In the genomic region with DNA sequence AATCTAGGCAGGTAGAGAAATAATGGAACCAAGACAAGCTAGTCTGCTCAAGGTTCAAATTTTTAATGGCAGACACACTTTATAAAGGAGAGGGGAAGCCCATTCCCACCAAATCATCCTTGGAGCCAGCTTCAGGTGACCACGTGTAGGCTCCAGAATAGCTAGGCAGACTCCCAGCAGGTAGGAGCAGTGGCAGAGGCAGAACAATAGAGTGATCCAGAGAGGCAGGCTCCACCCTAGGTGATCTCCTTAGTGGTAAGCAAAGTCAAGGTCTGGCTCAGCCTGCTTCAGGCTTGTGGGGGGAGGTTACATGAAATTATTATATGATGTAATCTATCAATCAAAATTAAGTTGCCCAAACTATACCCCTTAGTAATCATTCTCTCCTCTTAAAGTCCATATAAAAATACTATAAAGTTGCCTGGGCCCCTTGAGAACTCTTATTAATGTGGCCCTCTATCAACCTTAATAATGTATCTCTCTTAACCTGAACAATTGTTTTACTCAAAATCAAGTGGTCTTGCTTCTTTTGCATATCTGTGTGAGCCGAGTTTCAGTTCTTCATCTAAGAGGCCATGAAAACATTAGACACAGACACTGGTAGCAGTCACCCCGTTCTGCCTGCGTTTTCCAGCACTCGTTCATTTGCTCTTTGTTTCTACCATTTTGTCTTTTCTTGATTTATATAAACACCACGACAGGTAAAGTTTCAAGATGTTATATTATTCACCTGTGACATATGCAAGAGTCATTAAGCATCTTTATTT, we compare ENCODE assay signal across 20 mouse cellular contexts.
DNase-seq lines count a peak whose midpoint lies in the region; ATAC-seq and TF ChIP-seq lines count a peak whose summit lies in the region.
"Had no signal": no experiment of that assay in that cellular context is flagged by ENCODE, and none has a peak within 500 bp of the region (broad histone marks: within the 10 kb centered on the region; RNA-seq: fewer than 3 reads in every experiment).

No protein-coding gene starts in this region.

- no peak overlapping the region for H3K27ac ChIP-seq in CH12.LX (ENCODE audit: insufficient read depth, low read depth)
- H3K27ac ChIP-seq in ES-E14 (ENCODE audit: insufficient read depth, low read depth, low read length, poor library complexity, severe bottlenecking): peak overlapping the region; percentile 83
- H3K27ac ChIP-seq in midbrain, postnatal 0 days (ENCODE audit: low read depth, low read length): no peak overlapping the region
- no peak overlapping the region for H3K27ac ChIP-seq in heart, embryonic 12.5 days (ENCODE audit: poor library complexity, severe bottlenecking)
- H3K27ac ChIP-seq: embryonic facial prominence, embryonic 13.5 days; forebrain, embryonic 13.5 days; heart, adult 2 months; hindbrain, embryonic 10.5 days; hindbrain, embryonic 14.5 days had no signal

- no peak overlapping the region for H3K4me3 ChIP-seq in CH12.LX (replicated peaks in 1 of 3; ENCODE audit: low read depth in 2 of 3, low read length in 2 of 3, poor library complexity in 1 of 3)
- peak overlapping the region; percentile 92 to 98 for H3K4me3 ChIP-seq in ES-E14 (ENCODE audit: insufficient read depth in 1 of 2, low read depth in 1 of 2, low read length in 2 of 2, poor library complexity in 1 of 2, severe bottlenecking in 1 of 2)
- H3K4me3 ChIP-seq in midbrain, postnatal 0 days (ENCODE audit: low read depth, low read length): no peak overlapping the region
- no peak overlapping the region for H3K4me3 ChIP-seq in heart, embryonic 12.5 days
- H3K4me3 ChIP-seq: embryonic facial prominence, embryonic 13.5 days; forebrain, embryonic 13.5 days; heart, adult 2 months; hindbrain, embryonic 10.5 days had no signal

- ATAC-seq in midbrain, postnatal 0 days (ENCODE audit: low FRiP score): no peak
- ATAC-seq in heart, embryonic 12.5 days (ENCODE audit: insufficient number of reproducible peaks, low FRiP score): no peak
- ATAC-seq: CD4-positive, CD25-positive, alpha-beta regulatory T cell, adult 4 months; forebrain, embryonic 13.5 days; forebrain, postnatal 0 days had no signal

- H3K79me2 ChIP-seq in CH12.LX (replicated peaks; ENCODE audit: control insufficient read depth, extremely low read depth, insufficient read depth, poor library complexity, severe bottlenecking): no peaks in the 10 kb centered on the region

- H3K9me3 ChIP-seq in CH12.LX (replicated peaks; ENCODE audit: low read length): no peaks in the 10 kb centered on the region
- no peaks in the 10 kb centered on the region for H3K9me3 ChIP-seq in ES-E14 (ENCODE audit: control insufficient read depth, insufficient read depth, low read depth, low read length)
- H3K9me3 ChIP-seq in midbrain, postnatal 0 days (ENCODE audit: low read length): no peaks in the 10 kb centered on the region
- H3K9me3 ChIP-seq in heart, embryonic 12.5 days (replicated peaks): no peaks in the 10 kb centered on the region
- H3K9me3 ChIP-seq: embryonic facial prominence, embryonic 13.5 days; forebrain, embryonic 13.5 days; hindbrain, embryonic 10.5 days had no signal

- no peak for TF ChIP-seq RAD21 in CH12.LX (IDR thresholded peaks at IDR 0.05; ENCODE audit: low read depth, low read length)

- WGBS in midbrain, postnatal 0 days: 77% methylated on average over 6 of the region's 6 CpGs
- WGBS in heart, embryonic 12.5 days: 69% methylated on average over 6 of the region's 6 CpGs

- dilution Hi-C loops in CH12.LX (cut with MboI; ENCODE audit: extremely low pct_ligation_motif_present, extremely low pct_unique_long_range_greater_than_20kb, low sequenced_read_pairs): no loop called here

- in situ Hi-C loops in CH12.LX (cut with MboI; ENCODE audit: low pct_ligation_motif_present, low pct_unique_long_range_greater_than_20kb, low sequenced_read_pairs): no loop called here
- in situ Hi-C loops in ES-E14 (cut with MboI; ENCODE audit: low sequenced_read_pairs in 2 of 2, unreplicated experiment in 2 of 2): no loop called here

- no peak for TF ChIP-seq CTCF in CH12.LX (conservative IDR thresholded peaks at IDR 0.05 in 1 of 2, IDR thresholded peaks at IDR 0.05 in 1 of 2; ENCODE audit: low read depth in 2 of 2, low read length in 2 of 2)
- no peak for TF ChIP-seq CTCF in midbrain, postnatal 0 days (IDR thresholded peaks at IDR 0.05)

- peak; percentile 38; the same call in 1 of the 2 replicates for TF ChIP-seq EP300 in CH12.LX (IDR thresholded peaks at IDR 0.05; ENCODE audit: low read length)

- H3K27me3 ChIP-seq in CH12.LX (replicated peaks): no peaks in the 10 kb centered on the region
- no peaks in the 10 kb centered on the region for H3K27me3 ChIP-seq in splenic B cell, adult 2 months (ENCODE audit: control insufficient read depth, insufficient read depth, low read length, poor library complexity, severe bottlenecking)
- H3K27me3 ChIP-seq in midbrain, postnatal 0 days (ENCODE audit: insufficient read depth, low read length): no peaks in the 10 kb centered on the region
- no peaks in the 10 kb centered on the region for H3K27me3 ChIP-seq in heart, embryonic 12.5 days (replicated peaks)
- H3K27me3 ChIP-seq: embryonic facial prominence, embryonic 13.5 days; forebrain, embryonic 13.5 days had no signal

- TF ChIP-seq POLR2A in CH12.LX (IDR thresholded peaks at IDR 0.05; ENCODE audit: low read depth, low read length): no peak

- H3K36me3 ChIP-seq in CH12.LX (replicated peaks in 1 of 2; ENCODE audit: control insufficient read depth in 1 of 2, insufficient read depth in 1 of 2, low read length in 1 of 2) (no peaks in the 10 kb centered on the region), ES-E14 (ENCODE audit: control insufficient read depth, insufficient read depth, low read length, poor library complexity, severe bottlenecking) (no peaks in the 10 kb centered on the region)
- H3K36me3 ChIP-seq in splenic B cell, adult 2 months (ENCODE audit: control insufficient read depth, insufficient read depth, low read length, poor library complexity, severe bottlenecking): no peaks in the 10 kb centered on the region
- H3K36me3 ChIP-seq in midbrain, postnatal 0 days (ENCODE audit: insufficient read depth, low read length): no peaks in the 10 kb centered on the region
- H3K36me3 ChIP-seq in heart, embryonic 12.5 days: no peaks in the 10 kb centered on the region
- H3K36me3 ChIP-seq: embryonic facial prominence, embryonic 13.5 days; hindbrain, embryonic 10.5 days had no signal

- H3K4me1 ChIP-seq in CH12.LX (ENCODE audit: control insufficient read depth in 1 of 2, insufficient read depth in 2 of 2) (peaks cover 0 to 10% of the 10 kb centered on the region in 2 experiments; a peak in 2 of 4 replicates), ES-E14 (ENCODE audit: control insufficient read depth in 2 of 2, insufficient read depth in 2 of 2, low read length in 2 of 2, poor library complexity in 1 of 2) (peaks cover 5 to 7% of the 10 kb centered on the region in 2 experiments)
- H3K4me1 ChIP-seq in midbrain, postnatal 0 days (ENCODE audit: insufficient read depth, low read length): no peaks in the 10 kb centered on the region
- H3K4me1 ChIP-seq in heart, embryonic 12.5 days (replicated peaks): no peaks in the 10 kb centered on the region
- H3K4me1 ChIP-seq: embryonic facial prominence, embryonic 13.5 days; forebrain, embryonic 13.5 days; hindbrain, embryonic 10.5 days had no signal

- no peak overlapping the region for H3K4me2 ChIP-seq in CH12.LX (ENCODE audit: insufficient read depth, low read depth, poor library complexity, severe bottlenecking)
- no peak overlapping the region for H3K4me2 ChIP-seq in midbrain, postnatal 0 days (ENCODE audit: low read depth, low read length, poor library complexity, severe bottlenecking)
- no peak overlapping the region for H3K4me2 ChIP-seq in heart, embryonic 12.5 days
- H3K4me2 ChIP-seq: embryonic facial prominence, embryonic 13.5 days; forebrain, embryonic 13.5 days; heart, embryonic 11.5 days; hindbrain, embryonic 14.5 days had no signal

- DNase-seq in A20 (ENCODE audit: low read depth, low spot score): peak; percentile 56
- peak; percentile 43 for DNase-seq in CH12.LX (ENCODE audit: extremely low read depth)
- no peak for DNase-seq in ES-E14 (ENCODE audit: low read depth, low spot score)
- DNase-seq in splenic B cell, adult 2 months (ENCODE audit: low read depth, low spot score): peak; percentile 64
- DNase-seq in midbrain, postnatal 0 days (ENCODE audit: low spot score): no peak
- DNase-seq: adrenal gland, adult 2 months; adrenal gland, postnatal 25 days; cerebellum, adult 18-20 months; cerebellum, adult 9-11 months; cerebellum, postnatal 36 days; forebrain, postnatal 0 days; gastrocnemius, postnatal 14 days; heart, adult 2 months had no signal

- no peak overlapping the region for H3K9ac ChIP-seq in CH12.LX (ENCODE audit: insufficient read depth, low read depth)
- peak overlapping the region; percentile 70 for H3K9ac ChIP-seq in ES-E14 (ENCODE audit: insufficient read depth, low read depth, low read length, poor library complexity, severe bottlenecking)
- no peak overlapping the region for H3K9ac ChIP-seq in midbrain, postnatal 0 days (replicated peaks; ENCODE audit: low read length, poor library complexity, severe bottlenecking)
- no peak overlapping the region for H3K9ac ChIP-seq in heart, embryonic 12.5 days
- H3K9ac ChIP-seq: embryonic facial prominence, embryonic 13.5 days; forebrain, embryonic 13.5 days; forebrain, postnatal 0 days; hindbrain, embryonic 14.5 days had no signal

TF ChIP-seq in CH12.LX, 34 proteins besides CTCF, POLR2A, EP300 and RAD21:
- TF ChIP-seq JUN (IDR thresholded peaks at IDR 0.05; ENCODE audit: insufficient read depth, low read depth, low read length): no peak
- TF ChIP-seq IRF4 (IDR thresholded peaks at IDR 0.05; ENCODE audit: low read depth, low read length): peak; percentile 67

TF ChIP-seq in ES-E14, 5 proteins besides CTCF, POLR2A, EP300 and RAD21:
- TF ChIP-seq MAFK (IDR thresholded peaks at IDR 0.05; ENCODE audit: insufficient read depth, low read depth, low read length): no peak
- no peak for TF ChIP-seq ZC3H11A (IDR thresholded peaks at IDR 0.05; ENCODE audit: borderline replicate concordance, low read depth, low read length)
- TF ChIP-seq ZNF384 (IDR thresholded peaks at IDR 0.05; ENCODE audit: low read depth, low read length): no peak
- no peak for TF ChIP-seq CHD2 (IDR thresholded peaks at IDR 0.05; ENCODE audit: low read depth, low read length)
- TF ChIP-seq HCFC1 (IDR thresholded peaks at IDR 0.05; ENCODE audit: borderline replicate concordance, insufficient read depth, low read length): no peak

Comparison
In these comparisons a context has a peak if more than half of its experiments do, and no peak if none do; other contexts are left out.
1. DNase-seq: peak in A20 (single experiment), CH12.LX (single experiment) and splenic B cell, adult 2 months (single experiment); none in ES-E14 (single experiment) and midbrain, postnatal 0 days (single experiment).
2. H3K4me3 ChIP-seq: peak in ES-E14 (2 of 2); none in CH12.LX (0 of 3), midbrain, postnatal 0 days (single experiment) and heart, embryonic 12.5 days (single experiment).